Mouse (Mus musculus) frontal cortex, postnatal 25 days (tissue): Measurements from ENCODE around the gene Gcn1l1.

Experiments
- DNase-seq, 2 experiments: peaks; one replicate each; pipeline ENCODE4 v3.0.0; 2022; ENCODE audit warnings: low spot score in 2 of 2

Gene Gcn1l1

GRCm38 (mm10) chr5:115534856-115535255 is 30.2 kb upstream of the Gcn1l1 start:
- no peak for DNase-seq

GRCm38 (mm10) chr5:115535635-115536034 is 29.4 kb upstream of the Gcn1l1 start:
- DNase-seq, result no peak

DNA sequence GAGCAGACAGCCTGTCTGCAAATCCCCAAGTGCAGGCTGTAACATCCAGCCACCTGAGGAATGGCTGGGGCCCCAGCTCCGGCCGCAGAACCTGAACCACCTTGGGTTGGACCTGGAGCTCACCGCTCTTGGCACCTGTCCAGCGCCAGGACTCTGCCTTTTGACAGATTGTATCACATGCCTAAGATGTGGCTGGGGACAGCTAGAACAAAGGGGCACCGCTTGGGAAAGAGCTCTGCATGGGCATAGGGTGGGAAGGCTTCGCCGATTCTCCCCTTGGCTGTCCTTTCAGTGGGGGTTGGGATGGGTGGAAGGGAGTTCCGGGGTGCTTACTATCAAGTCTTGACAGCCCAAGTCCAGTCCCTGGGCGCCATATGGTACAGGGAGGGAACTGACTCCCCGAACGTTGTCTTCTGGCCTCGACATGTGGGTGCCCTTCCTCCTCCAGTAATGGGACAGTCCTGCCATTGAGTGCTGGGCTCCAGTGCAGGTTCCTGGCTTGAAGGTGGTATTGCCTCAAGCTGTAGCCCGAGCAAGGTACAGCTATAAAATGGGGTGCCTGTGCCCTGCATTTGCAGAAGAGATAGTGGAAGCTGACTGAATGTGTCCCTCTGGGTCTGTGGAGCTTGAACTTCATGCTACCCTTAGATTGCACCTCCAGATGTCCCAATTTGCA is 26.9 kb upstream of the Gcn1l1 start:
- DNase-seq, result no peak

DNA sequence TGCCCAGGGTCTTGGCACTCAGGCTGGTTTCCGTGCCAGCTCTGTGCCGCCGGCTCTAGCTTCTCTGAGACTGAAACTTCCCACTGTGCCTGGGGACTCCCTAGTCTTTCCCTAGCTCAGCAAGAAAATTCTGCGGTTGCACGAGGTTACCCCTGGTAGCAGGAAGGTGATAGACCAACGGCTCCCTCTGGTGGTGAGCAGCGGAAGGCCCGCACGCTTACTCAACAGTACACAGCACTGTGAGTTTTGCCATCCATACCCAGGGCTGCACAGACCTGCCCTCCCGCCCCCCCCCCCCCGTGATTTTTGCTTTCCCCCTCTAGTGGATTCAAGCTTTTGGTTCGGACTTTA is 26.4 kb upstream of the Gcn1l1 start:
- peak; percentile 94 to 95 for DNase-seq

GRCm38 (mm10) chr5:115542635-115543384 is 22.2 kb upstream of the Gcn1l1 start:
- no peak for DNase-seq

DNA sequence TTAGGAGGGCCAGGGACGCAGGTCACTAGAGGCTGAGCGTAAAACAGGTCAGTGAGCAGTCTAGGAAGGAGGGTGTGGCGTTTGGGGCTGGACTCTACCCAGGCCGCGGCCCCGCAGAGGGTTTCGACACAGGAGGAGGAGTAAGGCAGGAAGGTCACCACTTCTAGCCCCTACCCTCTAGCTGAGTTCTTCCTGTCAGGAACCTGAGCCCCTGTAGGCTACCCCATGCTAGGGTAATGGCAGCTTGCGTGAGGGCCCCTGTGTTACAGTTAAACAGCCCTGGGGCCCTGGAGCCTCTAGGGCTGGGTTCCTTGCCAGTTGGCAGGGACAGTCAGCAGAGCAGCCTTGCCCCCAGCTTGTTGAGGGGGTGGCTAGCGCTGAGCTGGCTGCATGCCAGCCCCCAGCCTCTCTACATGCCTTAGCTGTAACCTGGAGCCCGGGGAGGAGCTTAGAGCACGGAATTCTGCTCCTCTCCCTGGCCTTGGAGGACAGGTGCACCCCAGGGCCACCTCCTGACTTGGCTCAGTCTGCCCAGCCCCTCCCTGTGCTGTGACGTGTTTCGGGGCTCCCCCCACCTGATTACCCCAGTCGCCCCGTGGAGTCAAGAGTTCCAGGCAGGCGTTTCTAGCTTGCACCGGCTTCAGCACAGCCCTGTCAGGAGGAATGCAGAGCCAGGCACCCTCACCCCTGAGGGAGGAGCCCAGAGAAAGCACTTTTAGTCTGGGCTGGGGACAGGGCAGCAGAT is 21.4 kb upstream of the Gcn1l1 start:
- no peak for DNase-seq

DNA sequence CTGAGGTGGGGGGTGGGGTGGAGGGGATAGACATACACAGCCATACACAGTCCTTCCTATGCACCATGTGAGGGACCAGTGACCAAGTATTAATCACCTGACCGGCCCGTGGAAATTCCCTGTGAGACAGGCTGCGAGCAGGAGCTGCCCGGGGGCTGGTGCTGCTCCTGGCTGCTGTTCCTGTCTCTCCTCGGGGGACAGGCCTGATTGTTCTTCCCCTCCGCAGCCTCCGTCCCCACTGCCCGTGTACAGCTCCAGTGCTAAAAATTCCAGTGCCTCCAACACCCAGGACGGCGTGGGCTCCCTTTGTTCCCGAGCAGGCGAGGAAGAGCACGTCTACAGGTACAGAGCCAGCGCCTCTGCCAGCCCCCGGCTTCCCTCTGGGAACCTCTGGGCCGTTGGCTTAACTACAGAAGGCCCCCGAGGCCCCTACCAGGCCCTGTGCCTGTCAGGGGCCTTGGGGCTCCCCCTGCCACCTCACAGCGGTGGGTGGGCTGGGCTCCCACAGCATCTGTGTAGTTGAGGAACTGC is 20.3 kb upstream of the Gcn1l1 start:
- DNase-seq, result no peak

DNA sequence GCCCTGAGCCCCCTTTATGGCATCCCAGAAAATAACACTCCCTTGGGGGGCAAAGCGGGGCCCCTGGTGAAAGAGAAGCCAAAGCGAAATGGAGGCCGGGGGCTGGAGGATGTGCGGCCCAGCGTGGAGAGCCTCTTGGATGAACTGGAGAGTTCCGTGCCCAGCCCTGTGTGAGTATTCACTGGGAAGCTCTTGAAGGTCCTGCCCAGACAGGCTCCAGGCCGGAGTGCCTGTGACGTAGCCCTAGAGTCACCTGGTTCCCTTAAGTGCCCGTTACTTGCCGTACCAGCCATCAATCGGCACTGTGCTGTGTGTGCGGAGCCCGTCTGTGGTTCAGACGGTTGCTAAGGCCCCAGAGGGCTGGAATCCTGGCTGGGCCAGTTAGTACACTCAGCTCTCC is 19.4 kb upstream of the Gcn1l1 start:
- no peak for DNase-seq

- no peak for DNase-seq
These were observed 18.5 kb upstream of the Gcn1l1 start for GRCm38 (mm10) chr5:115546536-115546935.

GRCm38 (mm10) chr5:115547014-115547413 is 18.0 kb upstream of the Gcn1l1 start:
- DNase-seq, result no peak

- DNase-seq, result no peak
These were observed 17.6 kb upstream of the Gcn1l1 start for GRCm38 (mm10) chr5:115547421-115547820.

DNA sequence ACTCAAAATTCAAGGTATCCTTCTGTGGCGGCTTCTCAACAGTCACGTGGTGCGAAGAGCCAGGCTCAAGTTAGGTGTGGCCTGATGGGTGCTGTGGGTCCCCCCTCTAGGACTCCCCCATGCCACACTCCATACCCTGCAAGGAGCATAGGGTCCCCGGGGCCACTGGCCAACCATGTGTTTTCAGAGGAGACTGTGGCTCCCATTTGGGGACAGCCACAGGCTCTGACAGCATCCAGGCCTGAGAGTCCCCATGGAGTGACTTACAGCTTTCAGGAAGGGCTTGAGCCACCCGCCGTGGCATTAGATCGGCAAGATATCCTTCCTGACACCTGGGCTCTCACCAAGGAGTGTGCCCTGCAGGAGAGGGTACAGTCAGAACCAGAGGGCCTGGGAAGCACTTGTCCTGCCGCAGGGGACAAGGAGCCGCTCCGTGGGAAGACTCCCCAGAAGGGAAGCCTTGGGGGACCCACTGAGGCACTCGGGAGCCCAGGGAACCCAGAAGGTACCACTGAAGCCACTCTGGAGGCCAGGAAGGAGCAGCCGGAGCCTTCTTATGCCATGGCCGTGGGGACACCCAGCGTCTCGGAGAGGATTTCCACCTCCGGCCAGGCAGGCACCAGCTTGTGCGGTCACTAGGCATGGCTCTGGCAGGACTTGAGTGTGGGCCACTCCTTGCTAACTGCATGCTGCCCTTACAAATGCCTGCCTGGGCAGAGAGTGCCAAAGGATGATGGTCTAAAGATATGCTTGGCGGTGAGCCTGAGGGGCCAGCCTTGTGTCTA is 16.4 kb upstream of the Gcn1l1 start:
- DNase-seq, result no peak

GRCm38 (mm10) chr5:115550482-115551005 is 14.5 kb upstream of the Gcn1l1 start:
- DNase-seq, result no peak

- no peak for DNase-seq
These were observed 13.7 kb upstream of the Gcn1l1 start for GRCm38 (mm10) chr5:115551386-115551785.

GRCm38 (mm10) chr5:115551799-115552198 is 13.3 kb upstream of the Gcn1l1 start:
- no peak for DNase-seq

- DNase-seq, result no peak
These were observed 11.1 kb upstream of the Gcn1l1 start for GRCm38 (mm10) chr5:115553801-115554420.

GRCm38 (mm10) chr5:115554536-115555291 is 10.3 kb upstream of the Gcn1l1 start:
- no peak for DNase-seq

GRCm38 (mm10) chr5:115556217-115556616 is 8.8 kb upstream of the Gcn1l1 start:
- peak; percentile 45 to 72 for DNase-seq

- no peak for DNase-seq
These were observed 6.8 kb upstream of the Gcn1l1 start for GRCm38 (mm10) chr5:115558182-115558794.
